Mouse (Mus musculus): ENCODE measurements around the gene Zfp444.

Zfp444 gene

GRCm38 (mm10) chr7:6172006-6172649, at the start of gene Zfp444:
Gene Zfp444 (plus strand): TSS chr7:6172226.
- peak; percentile 100 for DNase-seq

- peak; percentile 87 to 89 for DNase-seq
These were observed 45.2 kb upstream of the Zfp444 start for GRCm38 (mm10) chr7:6126690-6127448.

DNA sequence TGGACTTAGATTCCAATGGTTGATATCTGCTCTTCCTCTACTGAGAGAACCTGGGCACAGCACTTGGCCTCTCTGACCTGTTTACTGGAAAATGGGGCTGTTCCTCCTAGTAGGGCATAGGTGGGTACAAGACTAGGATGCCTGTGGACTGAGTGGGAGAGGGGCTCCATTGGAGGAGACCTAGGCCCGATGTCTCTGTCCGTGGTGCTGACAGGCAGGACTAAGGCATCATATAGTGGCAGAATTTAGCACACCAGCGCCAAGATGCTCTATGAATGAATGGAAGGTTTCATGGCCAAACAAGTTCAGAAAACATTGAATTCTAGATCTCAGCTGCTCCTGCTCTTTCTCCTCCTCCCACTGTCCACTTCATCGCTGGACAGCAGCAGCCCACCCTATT, 41.7 kb upstream of the Zfp444 start:
- peak in 1 of 2 experiments; percentile 0 for DNase-seq

GRCm38 (mm10) chr7:6132646-6133045, 39.4 kb upstream of the Zfp444 start:
- DNase-seq, result peak in 1 of 2 experiments; percentile 8

GRCm38 (mm10) chr7:6136497-6136896, 35.5 kb upstream of the Zfp444 start:
- no peak for DNase-seq

DNA sequence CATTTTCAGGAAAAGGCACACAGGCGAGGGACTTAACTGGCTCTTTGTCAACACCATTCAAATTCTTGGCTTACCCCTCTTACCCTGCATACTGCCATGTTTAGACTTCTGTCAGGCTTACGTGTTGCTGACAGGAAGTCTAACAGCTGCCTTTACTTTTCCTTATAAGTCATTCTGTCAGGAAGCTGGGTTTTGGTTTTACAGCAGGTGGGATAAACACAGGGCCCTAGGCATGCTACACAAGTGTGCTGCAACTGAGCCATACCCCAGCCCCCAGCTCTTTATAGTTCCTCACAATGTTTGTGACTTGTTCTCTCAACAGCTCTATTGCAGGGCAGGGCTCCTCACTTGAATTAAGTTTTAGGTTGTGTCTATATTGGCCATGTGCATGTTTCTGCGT, 32.7 kb upstream of the Zfp444 start:
- no peak for DNase-seq

DNA sequence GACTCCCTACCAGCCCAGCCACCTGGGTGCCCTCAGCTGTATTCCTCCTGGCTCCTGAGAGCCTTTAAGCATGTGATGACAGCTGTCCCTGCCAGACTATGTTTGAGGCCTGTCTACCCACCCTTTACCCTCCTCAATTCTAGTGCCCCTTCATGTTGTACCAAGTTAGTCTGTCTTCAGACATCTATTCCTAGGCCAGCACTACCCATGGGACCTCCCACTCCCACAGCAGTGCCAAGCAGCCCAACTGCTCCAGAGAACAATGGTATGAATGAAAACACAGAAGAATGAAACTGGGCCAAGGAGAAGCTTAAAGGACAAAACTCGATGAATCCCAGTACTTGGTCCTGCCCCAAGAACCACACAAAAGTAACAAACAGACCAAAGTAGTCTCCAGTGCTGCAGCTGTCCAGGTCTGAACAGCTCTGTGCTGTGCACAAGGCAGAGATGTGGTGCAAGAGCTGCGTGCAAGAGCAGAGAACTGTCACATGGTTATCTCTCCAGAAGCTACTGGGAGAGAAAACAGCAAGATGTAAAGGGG, 28.0 kb upstream of the Zfp444 start:
- no peak for DNase-seq

- no peak for DNase-seq
These were observed 26.4 kb upstream of the Zfp444 start for GRCm38 (mm10) chr7:6145423-6146188.

DNA sequence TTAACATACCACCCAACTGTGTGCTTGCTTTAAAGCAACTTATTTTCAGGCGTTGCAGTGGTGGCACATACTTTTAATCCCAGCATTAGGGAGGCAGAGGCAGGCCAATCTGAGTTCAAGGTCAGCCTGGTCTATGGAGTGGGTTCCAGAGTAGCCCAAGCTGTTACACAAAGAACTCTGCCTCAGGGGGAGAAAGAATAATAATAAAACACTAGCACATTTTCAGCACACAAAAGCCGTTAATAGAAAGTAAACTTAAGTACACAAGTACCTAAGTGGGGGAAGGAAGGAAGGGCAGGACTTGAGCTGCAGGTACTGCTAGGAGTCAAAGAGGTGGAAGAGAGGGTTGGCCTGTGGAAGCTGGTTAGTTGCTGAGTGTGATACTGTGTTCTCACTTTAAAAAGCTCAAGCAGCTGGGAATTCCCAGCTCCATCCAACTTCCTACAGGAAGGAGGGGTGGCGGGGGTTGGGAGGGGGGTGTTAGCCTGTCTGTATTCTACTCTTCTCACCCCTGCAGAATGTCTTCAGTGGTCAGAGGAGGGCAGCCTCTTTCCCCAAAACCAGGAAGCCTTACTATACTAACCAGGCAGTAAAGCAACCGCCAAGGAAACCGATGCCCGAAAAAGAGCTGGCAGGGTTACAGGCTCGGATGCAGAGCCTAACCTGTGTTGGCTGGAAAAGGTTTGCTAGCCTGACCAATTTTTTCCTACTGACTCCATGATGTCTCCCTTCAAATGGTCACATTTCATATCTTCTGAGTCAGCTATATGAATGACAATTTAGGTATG, 25.6 kb upstream of the Zfp444 start:
- DNase-seq, result no peak

DNA sequence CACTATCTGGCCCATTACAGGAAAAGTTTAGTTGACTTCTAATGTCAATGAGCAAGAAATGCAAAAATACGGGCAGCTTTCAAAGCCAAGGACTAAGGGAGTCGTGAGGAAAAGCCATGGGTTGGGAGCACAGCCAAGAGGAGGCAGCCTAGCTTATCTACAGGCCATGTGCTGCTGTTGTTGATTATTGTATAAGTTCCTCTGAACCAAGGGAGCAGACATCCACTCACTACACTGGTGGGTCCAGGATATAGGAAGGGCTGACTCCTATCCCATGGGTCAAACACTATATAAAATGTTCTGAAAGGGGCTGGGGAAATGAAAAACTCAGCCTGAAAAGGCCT, 25.1 kb upstream of the Zfp444 start:
- peak in 1 of 2 experiments; percentile 35 for DNase-seq

GRCm38 (mm10) chr7:6147688-6148087, 24.3 kb upstream of the Zfp444 start:
- DNase-seq, result no peak

GRCm38 (mm10) chr7:6151266-6151665, 20.8 kb upstream of the Zfp444 start:
- DNase-seq, result no peak

DNA sequence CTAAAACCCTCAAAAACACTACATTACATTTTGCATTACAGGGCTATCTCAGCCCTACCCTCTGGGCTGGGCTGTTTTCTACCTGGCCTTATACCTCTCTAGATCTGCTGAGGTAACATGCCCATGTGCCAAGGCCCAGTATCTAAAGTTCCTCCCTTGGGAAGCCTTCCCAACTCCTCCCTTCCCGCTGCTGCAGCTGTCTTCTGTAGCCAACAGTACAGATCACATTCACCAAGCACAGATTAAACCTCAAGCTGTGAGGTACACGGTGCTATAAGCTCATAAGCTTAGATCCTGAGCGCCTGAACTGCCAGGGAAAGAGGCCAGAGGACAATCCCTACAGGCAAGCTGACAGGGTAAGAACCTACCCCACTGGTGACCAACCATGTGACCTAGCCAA, 20.0 kb upstream of the Zfp444 start:
- DNase-seq, result no peak

DNA sequence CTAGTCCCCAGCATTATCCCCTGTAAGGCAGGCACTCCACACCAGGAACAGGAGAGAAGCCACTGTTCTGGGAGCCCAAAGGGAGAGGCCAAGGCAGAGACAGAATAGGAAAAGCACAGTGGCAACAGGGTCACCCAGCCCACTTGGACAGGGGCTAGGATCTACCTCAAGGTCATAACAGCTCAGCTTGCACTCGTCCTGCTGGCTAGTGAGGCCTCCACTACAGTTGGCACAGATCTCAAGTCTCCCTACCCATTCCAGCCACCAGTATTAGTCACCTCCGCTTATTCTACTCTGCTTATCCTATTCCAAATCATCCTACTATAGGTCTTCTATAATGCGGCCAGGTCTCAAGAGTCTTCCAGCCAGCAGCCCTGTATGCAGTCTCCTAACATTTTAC, 18.9 kb upstream of the Zfp444 start:
- no peak for DNase-seq

DNA sequence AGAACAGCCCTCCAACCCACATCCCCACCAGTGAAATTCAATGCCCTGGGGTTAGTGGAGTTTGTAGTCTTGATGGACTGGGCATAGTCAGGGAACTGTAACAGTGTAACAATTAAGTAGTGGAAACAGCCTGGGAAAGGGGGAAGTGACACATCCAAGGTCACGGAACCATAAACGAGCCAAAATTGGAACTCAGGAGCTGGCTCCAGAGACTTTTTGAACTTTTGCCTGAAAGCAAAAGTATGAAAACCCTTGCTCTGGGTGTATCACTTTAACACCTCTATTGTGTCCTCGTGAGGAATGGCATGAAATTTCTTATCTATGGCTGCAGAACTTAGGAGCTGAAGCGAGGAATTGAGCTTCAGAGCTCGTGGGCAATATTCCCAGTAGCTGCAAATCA, 17.9 kb upstream of the Zfp444 start:
- DNase-seq, result no peak

GRCm38 (mm10) chr7:6155031-6155872, 16.8 kb upstream of the Zfp444 start:
- DNase-seq, result peak; percentile 91 to 94

DNA sequence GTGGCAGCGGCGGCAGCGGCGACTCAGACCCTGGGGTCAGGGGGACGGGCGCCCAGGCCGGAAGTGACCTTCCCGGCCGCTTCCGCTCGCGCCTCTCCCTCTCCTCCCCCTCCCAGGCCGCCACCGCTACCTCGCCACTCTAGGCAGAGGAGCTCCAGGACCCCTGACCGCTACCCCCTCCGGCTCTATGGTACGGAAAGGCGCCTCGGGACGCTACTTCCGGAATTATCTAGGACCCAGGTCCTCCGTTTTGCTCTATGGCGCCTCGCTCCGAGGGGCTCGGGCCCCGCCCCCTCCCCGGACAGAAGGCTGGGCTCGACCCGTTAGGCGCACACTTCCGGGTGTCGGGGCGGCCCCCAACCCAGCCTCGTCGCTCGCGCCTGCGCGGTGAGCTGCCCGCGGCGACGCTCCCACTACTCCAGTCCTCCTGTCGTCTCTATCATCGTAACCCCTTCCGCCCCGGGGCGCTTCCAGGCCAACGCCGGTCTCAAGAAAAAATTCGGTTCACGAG, 16.1 kb upstream of the Zfp444 start, which contains the start of gene Zfp787:
Gene Zfp787, minus strand, starts transcription at position 97 of the 511 bp plus-strand sequence.
- peak; percentile 98 to 99 for DNase-seq

GRCm38 (mm10) chr7:6156901-6157472, 15.0 kb upstream of the Zfp444 start:
- DNase-seq, result no peak

DNA sequence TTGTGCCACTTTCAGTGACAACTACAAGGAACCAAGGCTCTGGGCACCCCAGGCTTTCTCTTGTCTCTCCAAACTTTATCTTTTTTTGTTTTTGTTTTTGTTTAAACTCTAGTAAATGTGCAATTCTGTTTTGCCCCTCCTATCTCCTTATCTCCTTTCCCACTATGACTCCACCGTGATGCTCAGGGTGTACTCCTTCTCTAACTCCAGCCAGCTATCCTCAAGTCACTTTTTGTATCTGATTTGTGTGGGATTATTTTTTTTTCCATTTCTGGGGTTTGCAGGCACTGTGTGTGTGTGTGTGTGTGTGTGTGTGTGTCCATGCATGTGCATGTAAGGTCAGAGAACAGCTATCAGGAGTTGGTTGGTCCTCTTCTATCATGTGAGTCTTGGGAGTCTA, 14.5 kb upstream of the Zfp444 start:
- no peak for DNase-seq

DNA sequence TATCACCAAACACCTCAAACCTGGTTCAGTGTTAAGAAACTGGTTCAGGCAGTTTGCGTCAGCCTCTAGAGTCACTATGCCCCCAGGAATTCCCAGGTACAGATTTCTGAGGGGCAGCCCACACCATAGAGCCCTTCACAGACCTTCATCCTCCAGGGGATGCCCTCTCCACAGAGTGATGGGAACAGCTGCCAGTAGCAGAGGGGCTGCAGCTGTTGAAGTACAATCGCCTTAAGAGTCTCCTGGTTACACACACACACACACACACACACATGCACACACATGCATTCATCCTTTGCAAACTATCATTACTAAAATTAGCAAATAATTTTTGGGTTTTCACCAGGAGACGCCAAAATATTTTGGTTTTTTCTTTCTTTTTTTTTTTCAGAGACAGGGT, 12.4 kb upstream of the Zfp444 start:
- no peak for DNase-seq

DNA sequence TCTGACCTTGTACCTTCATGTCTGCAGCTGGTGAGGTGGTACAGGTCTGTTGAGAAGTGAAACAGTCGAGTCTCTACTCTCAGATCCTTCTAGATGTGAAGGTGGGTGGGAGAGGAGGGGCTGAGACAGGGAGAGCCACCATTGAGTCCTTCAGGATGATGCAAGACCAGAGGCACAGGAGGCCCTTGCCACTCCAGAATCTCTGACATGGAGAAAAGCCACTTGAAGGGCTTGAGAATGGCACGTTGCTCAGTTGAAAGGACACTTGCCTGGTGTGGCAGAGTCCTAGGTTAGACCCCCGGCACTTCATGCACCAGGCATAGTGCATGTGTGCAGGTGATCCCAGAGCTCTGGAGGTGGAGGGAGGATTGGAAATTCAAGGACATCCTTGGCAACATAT, 10.5 kb upstream of the Zfp444 start:
- no peak for DNase-seq

Measured in cerebellum, postnatal 10 days (tissue).